Mouse (Mus musculus): ENCODE data around the gene Zfp867. TPM values are rescaled to one million over a fixed set of nuclear protein-coding genes. Genes with fewer than 3 reads are reported as not detected.

Zfp867 gene
- polyA plus RNA-seq, 1 experiment from 2014 or later: 3.4 TPM

DNA sequence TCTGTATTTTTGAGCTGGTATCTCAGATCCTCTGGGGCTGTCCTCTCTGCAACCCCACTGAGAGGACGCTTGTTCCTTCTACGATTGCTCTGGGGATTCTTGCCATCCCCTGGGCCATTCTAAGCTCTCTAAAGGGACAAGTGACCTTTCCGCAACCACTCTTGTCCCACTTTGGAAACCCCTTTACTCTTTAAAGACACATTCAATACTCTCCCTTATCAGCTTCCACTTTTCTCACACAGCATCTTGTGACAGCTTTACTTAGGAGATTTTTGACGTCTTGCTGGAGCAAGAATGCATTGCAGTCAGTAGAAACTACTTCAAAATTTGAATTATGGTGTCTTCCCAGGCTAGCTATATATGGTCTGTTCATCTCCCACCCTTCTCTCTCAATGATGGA lies 21.2 kb downstream of the Zfp867 start, which contains the start of gene Snap47:
Snap47 (minus strand) TSS at position 101 of the 400 bp plus-strand sequence.
- Histone ChIP-seq H3K4me3 (ENCODE audit: low read depth, low read length) (peak within 1 kb of the TSS; percentile 85), H3K4me1 (replicated peaks; ENCODE audit: control insufficient read depth, insufficient read depth) (peaks cover 5% of the 10 kb centered on the region; the same call in 1 of the 2 replicates), H3K36me3 (ENCODE audit: control insufficient read depth, insufficient read depth, low read length) (peaks cover 11% of the 10 kb centered on the region), H3K27me3 (ENCODE audit: control insufficient read depth, insufficient read depth, low read length) (no peaks in the 10 kb centered on the region), H3K27ac (replicated peaks) (peak within 1 kb of the TSS; percentile 90), H3K9me3 (ENCODE audit: control insufficient read depth, low read length) (no peaks in the 10 kb centered on the region), H3K4me2 (replicated peaks; ENCODE audit: low read depth) (peak within 1 kb of the TSS; percentile 87), H3K9ac (ENCODE audit: low read length) (peak within 1 kb of the TSS; percentile 89)
- TF ChIP-seq EP300 (optimal IDR thresholded peaks at IDR 0.05) (no peak), CTCF (IDR thresholded peaks at IDR 0.05; ENCODE audit: low read depth) (no peak)
- ATAC-seq (ENCODE audit: low FRiP score, low TSS enrichment): no peak
- 86% methylated on average over 4 of the region's 4 CpGs for WGBS
- no peak for DNase-seq (ENCODE audit: low spot score)

DNA sequence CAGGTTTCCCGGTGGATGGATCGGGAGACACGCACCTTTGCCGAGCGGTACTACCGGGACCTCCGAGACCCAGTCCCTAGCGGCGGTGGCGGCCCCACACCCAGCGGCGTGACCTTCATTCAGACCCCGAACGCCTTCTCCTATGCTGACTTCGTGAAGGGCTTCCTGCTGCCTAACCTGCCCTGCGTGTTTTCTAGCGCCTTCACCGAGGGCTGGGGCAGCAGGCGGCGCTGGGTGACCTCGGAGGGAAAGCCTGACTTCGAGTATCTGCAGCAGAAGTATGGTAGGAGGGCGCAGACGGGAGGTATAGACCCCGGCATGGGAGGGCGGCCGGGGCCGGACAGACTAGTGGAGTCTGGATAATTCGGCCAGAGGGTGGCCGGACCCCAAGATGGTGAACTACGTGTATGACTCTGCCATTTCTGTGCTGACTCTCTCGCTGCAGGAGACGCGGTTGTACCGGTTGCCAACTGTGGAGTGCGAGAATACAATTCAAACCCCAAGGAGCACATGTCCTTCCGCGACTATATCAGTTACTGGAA lies 22.0 kb downstream of the Zfp867 start:
- DNase-seq (ENCODE audit: low spot score) (no peak), ATAC-seq (ENCODE audit: low FRiP score, low TSS enrichment) (peak; percentile 64)
- no peak for TF ChIP-seq EP300 (optimal IDR thresholded peaks at IDR 0.05)
- peak; percentile 56 for TF ChIP-seq CTCF (IDR thresholded peaks at IDR 0.05; ENCODE audit: low read depth)

DNA sequence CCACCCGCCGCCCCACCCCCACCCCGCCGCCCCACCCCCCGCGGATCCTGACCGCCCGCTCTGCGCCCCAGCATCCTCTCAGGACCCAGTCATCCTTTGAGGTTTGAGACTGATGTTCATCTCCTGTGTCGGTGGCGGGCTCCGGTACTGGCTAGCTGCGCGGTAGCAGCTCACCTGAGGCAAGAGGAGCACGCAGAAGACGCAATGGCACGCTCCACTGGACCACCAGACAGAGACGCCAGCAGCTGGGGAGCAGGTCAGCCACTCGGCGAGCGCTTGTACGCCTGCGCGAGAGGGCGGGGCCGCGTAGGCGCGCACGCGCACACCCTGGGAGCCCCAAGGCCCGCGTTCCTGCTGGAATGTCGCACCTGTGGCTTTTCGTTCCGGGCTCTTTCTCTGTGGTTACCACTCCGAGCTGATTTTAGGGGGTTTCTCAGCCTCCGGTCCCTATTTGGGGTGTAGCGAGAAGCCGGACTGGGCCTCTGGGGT lies 22.5 kb downstream of the Zfp867 start, which contains the start of gene Jmjd4:
Jmjd4 (plus strand) TSS at position 305 of the 489 bp plus-strand sequence.
- DNase-seq (ENCODE audit: low spot score) (peak; percentile 93), ATAC-seq (ENCODE audit: low FRiP score, low TSS enrichment) (peak; percentile 95)
- Histone ChIP-seq H3K9ac (ENCODE audit: low read length) (peak within 1 kb of the TSS; percentile 89), H3K27me3 (ENCODE audit: control insufficient read depth, insufficient read depth, low read length) (no peaks in the 10 kb centered on the region), H3K4me1 (replicated peaks; ENCODE audit: control insufficient read depth, insufficient read depth) (peaks cover 5% of the 10 kb centered on the region; the same call in 1 of the 2 replicates), H3K9me3 (ENCODE audit: control insufficient read depth, low read length) (no peaks in the 10 kb centered on the region), H3K27ac (replicated peaks) (peak within 1 kb of the TSS; percentile 90), H3K36me3 (ENCODE audit: control insufficient read depth, insufficient read depth, low read length) (0 out of 2 replicates have a peak, but pooled peaks cover 2% of the 10 kb centered on the region), H3K4me2 (replicated peaks; ENCODE audit: low read depth) (peak within 1 kb of the TSS; percentile 87), H3K4me3 (ENCODE audit: low read depth, low read length) (peak within 1 kb of the TSS; percentile 85)
- TF ChIP-seq EP300 (optimal IDR thresholded peaks at IDR 0.05) (no peak), CTCF (IDR thresholded peaks at IDR 0.05; ENCODE audit: low read depth) (no peak)
- WGBS: under 1% methylated on average over 40 of the region's 40 CpGs

More for the DNA sequence above, 22.0 kb downstream of the Zfp867 start:
- Histone ChIP-seq H3K27me3 (ENCODE audit: control insufficient read depth, insufficient read depth, low read length) (no peaks in the 10 kb centered on the region), H3K4me1 (replicated peaks; ENCODE audit: control insufficient read depth, insufficient read depth) (peaks cover 5% of the 10 kb centered on the region; the same call in 1 of the 2 replicates), H3K9me3 (ENCODE audit: control insufficient read depth, low read length) (no peaks in the 10 kb centered on the region), H3K27ac (replicated peaks) (peak overlapping the region; percentile 90), H3K9ac (ENCODE audit: low read length) (peak overlapping the region; percentile 89), H3K36me3 (ENCODE audit: control insufficient read depth, insufficient read depth, low read length) (peaks cover 5% of the 10 kb centered on the region), H3K4me2 (replicated peaks; ENCODE audit: low read depth) (peak overlapping the region; percentile 87), H3K4me3 (ENCODE audit: low read depth, low read length) (peak overlapping the region; percentile 85)
- WGBS: under 1% methylated on average over 38 of the region's 38 CpGs

DNA sequence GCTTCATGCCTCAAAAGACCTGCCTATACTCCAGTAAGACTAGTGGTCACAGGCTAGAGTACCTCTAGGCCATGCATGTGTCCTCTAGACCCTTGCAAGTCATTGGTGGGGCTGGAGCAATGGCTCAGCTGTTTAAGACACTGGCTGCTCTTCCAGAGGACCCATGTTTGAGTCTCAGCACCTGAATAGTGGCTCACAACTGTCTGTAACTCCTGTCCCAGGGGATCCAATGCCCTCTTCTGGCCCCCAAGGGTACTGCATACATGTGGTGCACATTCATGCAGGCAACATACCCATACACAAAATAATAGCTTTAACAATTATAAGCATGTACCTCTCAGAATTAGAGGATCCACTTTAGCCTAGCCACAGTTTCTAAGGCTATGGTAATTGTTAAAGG lies 29.2 kb downstream of the Zfp867 start:
- TF ChIP-seq EP300 (optimal IDR thresholded peaks at IDR 0.05): no peak
- peak; percentile 22; the same call in 1 of the 2 replicates for TF ChIP-seq CTCF (IDR thresholded peaks at IDR 0.05; ENCODE audit: low read depth)
- no peaks in the 10 kb centered on the region for H3K27me3 ChIP-seq (ENCODE audit: control insufficient read depth, insufficient read depth, low read length)
- H3K4me2 ChIP-seq (replicated peaks; ENCODE audit: low read depth): no peak overlapping the region
- H3K4me3 ChIP-seq (ENCODE audit: low read depth, low read length): no peak overlapping the region
- no peaks in the 10 kb centered on the region for H3K4me1 ChIP-seq (replicated peaks; ENCODE audit: control insufficient read depth, insufficient read depth)
- H3K9me3 ChIP-seq (ENCODE audit: control insufficient read depth, low read length): no peaks in the 10 kb centered on the region
- ATAC-seq (ENCODE audit: low FRiP score, low TSS enrichment): no peak
- no peak overlapping the region for H3K27ac ChIP-seq (replicated peaks)
- no peak for DNase-seq (ENCODE audit: low spot score)
- no peaks in the 10 kb centered on the region for H3K36me3 ChIP-seq (ENCODE audit: control insufficient read depth, insufficient read depth, low read length)
- no peak overlapping the region for H3K9ac ChIP-seq (ENCODE audit: low read length)

DNA sequence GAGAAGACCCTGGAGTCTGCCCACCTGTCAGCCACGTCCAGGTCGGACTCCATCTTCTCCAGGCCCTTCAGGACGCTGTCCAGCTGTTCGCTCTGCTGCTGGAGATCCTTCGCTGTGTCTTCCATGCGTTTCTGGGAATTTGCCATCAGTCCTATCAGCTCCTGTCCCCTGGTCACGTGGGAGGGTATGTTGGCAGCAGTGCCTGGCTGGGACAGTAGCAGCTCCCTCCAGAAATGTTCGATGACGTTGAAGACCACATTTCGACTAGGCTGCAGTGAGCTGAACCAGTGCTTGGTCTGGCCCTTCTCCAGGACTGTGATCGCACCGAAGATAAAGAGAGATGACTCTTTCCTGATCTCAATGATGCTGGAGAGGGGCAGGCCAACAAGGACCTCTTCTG lies 34.3 kb downstream of the Zfp867 start:
- DNase-seq (ENCODE audit: low spot score): no peak

DNA sequence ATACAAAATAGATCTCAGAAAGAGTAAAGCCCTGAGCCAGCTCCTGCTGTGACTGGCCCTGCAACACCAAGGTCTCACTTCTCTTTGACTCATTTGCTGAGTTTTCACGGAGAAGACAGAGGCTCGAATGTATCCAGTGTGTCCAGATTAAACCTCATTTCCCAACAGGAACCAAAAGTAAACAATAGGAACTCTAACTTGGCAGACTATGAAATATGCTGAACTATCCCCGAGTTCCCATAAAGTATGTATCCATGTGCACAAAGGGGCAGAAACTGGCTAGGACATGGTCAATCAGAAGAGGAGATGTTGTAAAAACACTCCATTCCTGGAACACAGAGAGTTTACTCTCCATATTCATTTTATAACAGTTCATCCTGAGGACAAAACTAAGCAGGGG lies 40.0 kb downstream of the Zfp867 start:
- DNase-seq (ENCODE audit: low spot score) (no peak), ATAC-seq (ENCODE audit: low FRiP score, low TSS enrichment) (peak; percentile 35; the same call in 1 of the 2 replicates)

More for the DNA sequence above, 34.3 kb downstream of the Zfp867 start:
- no peaks in the 10 kb centered on the region; the same call in 1 of the 2 replicates for H3K36me3 ChIP-seq (ENCODE audit: control insufficient read depth, insufficient read depth, low read length)
- ATAC-seq (ENCODE audit: low FRiP score, low TSS enrichment): no peak
- WGBS: 89% methylated on average over 12 of the region's 12 CpGs
- no peak overlapping the region for H3K4me2 ChIP-seq (replicated peaks; ENCODE audit: low read depth)
- no peak for TF ChIP-seq EP300 (optimal IDR thresholded peaks at IDR 0.05)
- no peak for TF ChIP-seq CTCF (IDR thresholded peaks at IDR 0.05; ENCODE audit: low read depth)
- no peak overlapping the region for H3K4me3 ChIP-seq (ENCODE audit: low read depth, low read length)
- H3K27ac ChIP-seq (replicated peaks): no peak overlapping the region
- H3K27me3 ChIP-seq (ENCODE audit: control insufficient read depth, insufficient read depth, low read length): no peaks in the 10 kb centered on the region
- H3K4me1 ChIP-seq (replicated peaks; ENCODE audit: control insufficient read depth, insufficient read depth): no peaks in the 10 kb centered on the region
- H3K9me3 ChIP-seq (ENCODE audit: control insufficient read depth, low read length): no peaks in the 10 kb centered on the region
- H3K9ac ChIP-seq (ENCODE audit: low read length): no peak overlapping the region

More for the DNA sequence above, 40.0 kb downstream of the Zfp867 start:
- TF ChIP-seq CTCF (IDR thresholded peaks at IDR 0.05; ENCODE audit: low read depth) (no peak), EP300 (optimal IDR thresholded peaks at IDR 0.05) (no peak)
- H3K4me1 ChIP-seq (replicated peaks; ENCODE audit: control insufficient read depth, insufficient read depth): no peaks in the 10 kb centered on the region; the same call in 1 of the 2 replicates
- no peak overlapping the region for H3K4me2 ChIP-seq (replicated peaks; ENCODE audit: low read depth)
- H3K27ac ChIP-seq (replicated peaks): peak overlapping the region; percentile 61
- H3K4me3 ChIP-seq (ENCODE audit: low read depth, low read length): no peak overlapping the region
- H3K27me3 ChIP-seq (ENCODE audit: control insufficient read depth, insufficient read depth, low read length): no peaks in the 10 kb centered on the region
- no peaks in the 10 kb centered on the region for H3K9me3 ChIP-seq (ENCODE audit: control insufficient read depth, low read length)
- WGBS: 23% methylated on average over 3 of the region's 3 CpGs
- peaks cover 6% of the 10 kb centered on the region for H3K36me3 ChIP-seq (ENCODE audit: control insufficient read depth, insufficient read depth, low read length)
- no peak overlapping the region for H3K9ac ChIP-seq (ENCODE audit: low read length)

All from stomach, postnatal 0 days (tissue).